Mouse (Mus musculus): ENCODE data around the gene Olfr1418. TPM values are rescaled to one million over a fixed set of nuclear protein-coding genes. Genes with fewer than 3 reads are reported as not detected.
A peak's percentile ranks its signal among the peaks of the same experiment; 100 is the strongest.
"Not testable (repeated sequence)": the region's sequence is repeated elsewhere in the genome, so short reads cannot be mapped to it uniquely, and the experiment has no call there.

Olfr1418 gene
- not detected in 2 replicates for polyA plus RNA-seq (2016; fragmentation: Nextera tagmentation; extraction: Ambion mirVana)

- Histone ChIP-seq H3K27ac (no peak within 1 kb of the TSS), H3K9me3 (replicated peaks) (no peaks in the 10 kb centered on the region), H3K27me3 (ENCODE audit: low read depth, poor library complexity, severe bottlenecking) (no peaks in the 10 kb centered on the region), H3K36me3 (no peaks in the 10 kb centered on the region), H3K4me3 (no peak within 1 kb of the TSS), H3K4me1 (no peaks in the 10 kb centered on the region)
- 97% methylated on average over 1 of the region's 1 CpGs for WGBS
- DNase-seq (ENCODE audit: low spot score), result no peak
Observed at GRCm38 (mm10) chr19:11860966-11861365, at the start of gene Olfr1418. Olfr1418 (minus strand) TSS chr19:11861066.

GRCm38 (mm10) chr19:11886265-11886664 lies 25.4 kb upstream of the Olfr1418 start, which contains the start of gene Olfr1420:
Olfr1420 (plus strand) TSS chr19:11886565.
- no peaks in the 10 kb centered on the region for H3K4me1 ChIP-seq
- H3K27ac ChIP-seq, result no peak within 1 kb of the TSS
- 63% methylated on average over 1 of the region's 1 CpGs for WGBS
- no peaks in the 10 kb centered on the region for H3K9me3 ChIP-seq (replicated peaks)
- no peak for DNase-seq (ENCODE audit: low spot score)
- no peak within 1 kb of the TSS for H3K4me3 ChIP-seq
- no peaks in the 10 kb centered on the region for H3K36me3 ChIP-seq
- no peaks in the 10 kb centered on the region for H3K27me3 ChIP-seq (ENCODE audit: low read depth, poor library complexity, severe bottlenecking)

- H3K36me3 ChIP-seq; H3K27ac ChIP-seq; H3K4me1 ChIP-seq; H3K9me3 ChIP-seq (replicated peaks); H3K4me3 ChIP-seq; H3K27me3 ChIP-seq (ENCODE audit: low read depth, poor library complexity, severe bottlenecking); DNase-seq (ENCODE audit: low spot score): not testable (repeated sequence)
- WGBS, result 67% methylated on average over 22 of the region's 22 CpGs
Observed at GRCm38 (mm10) chr19:11878404-11878803, 17.5 kb upstream of the Olfr1418 start.

- H3K4me1 ChIP-seq, result no peaks in the 10 kb centered on the region
- no peaks in the 10 kb centered on the region for H3K27me3 ChIP-seq (ENCODE audit: low read depth, poor library complexity, severe bottlenecking)
- WGBS, result 56% methylated on average over 1 of the region's 1 CpGs
- no peak for DNase-seq (ENCODE audit: low spot score)
- no peak within 1 kb of the TSS for H3K27ac ChIP-seq
- H3K4me3 ChIP-seq, result no peak within 1 kb of the TSS
- H3K9me3 ChIP-seq (replicated peaks), result no peaks in the 10 kb centered on the region
- H3K36me3 ChIP-seq, result no peaks in the 10 kb centered on the region
Observed at GRCm38 (mm10) chr19:11875006-11875405, 14.1 kb upstream of the Olfr1418 start, which contains the start of gene Olfr1419. Olfr1419 (minus strand) TSS chr19:11875106.

DNA sequence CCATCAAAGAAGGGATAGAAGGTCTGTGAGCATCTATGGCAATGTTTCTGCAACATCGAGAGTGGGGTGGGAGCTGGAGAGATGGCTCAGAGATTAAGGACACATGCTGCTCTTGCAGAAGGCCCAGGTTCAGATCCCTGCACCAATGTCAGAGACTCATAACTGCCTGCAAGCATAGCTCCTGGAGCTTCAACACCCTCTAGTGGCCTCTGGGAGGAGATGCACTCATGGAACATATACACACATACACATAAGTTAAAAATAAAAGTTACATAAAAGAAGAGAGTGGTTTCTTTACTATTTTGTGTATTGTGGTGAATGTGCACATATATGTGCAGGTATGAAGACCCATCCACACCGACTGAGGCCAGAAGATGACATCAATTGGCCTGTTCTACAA lies 7.0 kb upstream of the Olfr1418 start:
- Histone ChIP-seq H3K4me3 (no peak overlapping the region), H3K9me3 (replicated peaks) (no peaks in the 10 kb centered on the region), H3K27ac (no peak overlapping the region), H3K4me1 (no peaks in the 10 kb centered on the region), H3K36me3 (no peaks in the 10 kb centered on the region), H3K27me3 (ENCODE audit: low read depth, poor library complexity, severe bottlenecking) (no peaks in the 10 kb centered on the region)
- WGBS, result 77% methylated on average over 2 of the region's 2 CpGs
- no peak for DNase-seq (ENCODE audit: low spot score)

DNA sequence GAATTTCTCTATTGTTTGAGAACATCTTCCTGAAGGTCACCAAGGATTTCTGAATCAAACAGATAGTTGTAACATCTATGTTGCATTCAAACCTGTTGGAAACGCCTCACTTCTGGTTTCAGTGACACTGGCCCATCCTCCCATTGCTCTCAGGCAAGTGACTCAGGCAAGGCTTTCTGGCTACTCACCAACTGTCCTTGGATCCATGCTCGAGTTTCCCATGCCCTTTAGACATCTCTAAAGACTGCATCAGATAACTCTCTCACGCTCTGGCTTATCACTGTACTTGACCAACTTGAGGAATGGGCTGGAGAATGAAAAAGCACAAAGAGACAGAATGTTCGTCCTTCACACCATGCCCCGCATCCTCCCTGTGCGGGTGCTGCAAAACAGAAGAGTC lies 4.4 kb downstream of the Olfr1418 start:
- Histone ChIP-seq H3K27me3 (ENCODE audit: low read depth, poor library complexity, severe bottlenecking) (no peaks in the 10 kb centered on the region), H3K9me3 (replicated peaks) (no peaks in the 10 kb centered on the region), H3K27ac (no peak overlapping the region), H3K36me3 (no peaks in the 10 kb centered on the region), H3K4me3 (no peak overlapping the region), H3K4me1 (no peaks in the 10 kb centered on the region)
- WGBS, result 83% methylated on average over 6 of the region's 6 CpGs
- no peak for DNase-seq (ENCODE audit: low spot score)

DNA sequence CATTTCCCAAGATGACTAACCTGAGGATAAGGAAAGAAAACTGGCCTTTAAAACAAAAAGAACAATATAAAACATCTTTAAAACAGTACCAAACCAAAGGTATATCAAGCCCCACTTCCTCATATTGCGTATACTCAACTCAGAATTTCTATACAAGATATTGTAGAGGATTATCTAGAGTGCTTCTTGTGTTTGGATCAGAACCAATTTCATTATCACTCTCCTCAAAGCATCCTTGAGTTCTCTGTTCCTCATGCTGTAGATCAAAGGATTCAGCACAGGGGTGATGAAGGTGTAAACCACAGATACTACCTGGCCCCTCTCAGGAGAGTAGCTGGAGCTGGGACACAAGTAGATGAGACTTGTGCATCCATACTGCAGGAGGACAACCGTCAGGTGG lies 6.0 kb downstream of the Olfr1418 start:
- WGBS, result 87% methylated on average over 2 of the region's 2 CpGs
- no peak overlapping the region for H3K27ac ChIP-seq
- no peaks in the 10 kb centered on the region for H3K9me3 ChIP-seq (replicated peaks)
- no peaks in the 10 kb centered on the region for H3K27me3 ChIP-seq (ENCODE audit: low read depth, poor library complexity, severe bottlenecking)
- no peaks in the 10 kb centered on the region for H3K4me1 ChIP-seq
- DNase-seq (ENCODE audit: low spot score), result no peak
- no peaks in the 10 kb centered on the region for H3K36me3 ChIP-seq
- no peak overlapping the region for H3K4me3 ChIP-seq

GRCm38 (mm10) chr19:11852652-11853051 lies 8.2 kb downstream of the Olfr1418 start:
- Histone ChIP-seq H3K9me3 (replicated peaks) (no peaks in the 10 kb centered on the region), H3K36me3 (no peaks in the 10 kb centered on the region), H3K4me1 (no peaks in the 10 kb centered on the region), H3K27ac (no peak overlapping the region), H3K27me3 (ENCODE audit: low read depth, poor library complexity, severe bottlenecking) (no peaks in the 10 kb centered on the region), H3K4me3 (no peak overlapping the region)
- WGBS, result 67% methylated on average over 4 of the region's 4 CpGs
- DNase-seq (ENCODE audit: low spot score), result no peak

GRCm38 (mm10) chr19:11846333-11846732 lies 14.5 kb downstream of the Olfr1418 start:
- Histone ChIP-seq H3K4me3 (no peak overlapping the region), H3K36me3 (no peaks in the 10 kb centered on the region), H3K27ac (no peak overlapping the region), H3K27me3 (ENCODE audit: low read depth, poor library complexity, severe bottlenecking) (no peaks in the 10 kb centered on the region), H3K4me1 (no peaks in the 10 kb centered on the region), H3K9me3 (replicated peaks) (no peaks in the 10 kb centered on the region)
- 84% methylated on average over 4 of the region's 4 CpGs for WGBS
- DNase-seq (ENCODE audit: low spot score), result no peak

DNA sequence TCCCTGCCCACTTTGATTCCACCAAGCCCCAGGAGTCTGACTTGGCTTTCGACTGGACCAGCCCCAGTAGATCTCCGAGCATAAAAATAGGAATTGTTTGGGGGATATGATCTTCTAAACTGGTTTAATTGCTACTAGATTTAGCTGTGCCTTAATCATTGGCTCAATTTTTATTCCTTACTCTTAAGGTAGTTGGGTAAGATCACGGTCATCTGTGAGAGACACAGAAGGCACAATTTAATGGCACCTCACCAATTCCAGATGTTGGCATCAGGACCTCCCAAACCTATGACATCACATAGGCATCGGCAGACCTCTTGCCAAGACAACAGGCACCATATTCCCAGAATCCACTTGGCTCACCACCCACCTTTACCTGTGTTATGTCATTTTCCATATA lies 21.7 kb downstream of the Olfr1418 start, which contains the start of gene Olfr1417:
Gene Olfr1417, minus strand, starts transcription at position 101 of the 400 bp plus-strand sequence.
- H3K27me3 ChIP-seq (ENCODE audit: low read depth, poor library complexity, severe bottlenecking), result no peaks in the 10 kb centered on the region
- no peaks in the 10 kb centered on the region for H3K4me1 ChIP-seq
- no peak within 1 kb of the TSS for H3K27ac ChIP-seq
- H3K4me3 ChIP-seq, result no peak within 1 kb of the TSS
- 89% methylated on average over 4 of the region's 4 CpGs for WGBS
- no peaks in the 10 kb centered on the region for H3K9me3 ChIP-seq (replicated peaks)
- no peaks in the 10 kb centered on the region for H3K36me3 ChIP-seq
- DNase-seq (ENCODE audit: low spot score), result no peak

DNA sequence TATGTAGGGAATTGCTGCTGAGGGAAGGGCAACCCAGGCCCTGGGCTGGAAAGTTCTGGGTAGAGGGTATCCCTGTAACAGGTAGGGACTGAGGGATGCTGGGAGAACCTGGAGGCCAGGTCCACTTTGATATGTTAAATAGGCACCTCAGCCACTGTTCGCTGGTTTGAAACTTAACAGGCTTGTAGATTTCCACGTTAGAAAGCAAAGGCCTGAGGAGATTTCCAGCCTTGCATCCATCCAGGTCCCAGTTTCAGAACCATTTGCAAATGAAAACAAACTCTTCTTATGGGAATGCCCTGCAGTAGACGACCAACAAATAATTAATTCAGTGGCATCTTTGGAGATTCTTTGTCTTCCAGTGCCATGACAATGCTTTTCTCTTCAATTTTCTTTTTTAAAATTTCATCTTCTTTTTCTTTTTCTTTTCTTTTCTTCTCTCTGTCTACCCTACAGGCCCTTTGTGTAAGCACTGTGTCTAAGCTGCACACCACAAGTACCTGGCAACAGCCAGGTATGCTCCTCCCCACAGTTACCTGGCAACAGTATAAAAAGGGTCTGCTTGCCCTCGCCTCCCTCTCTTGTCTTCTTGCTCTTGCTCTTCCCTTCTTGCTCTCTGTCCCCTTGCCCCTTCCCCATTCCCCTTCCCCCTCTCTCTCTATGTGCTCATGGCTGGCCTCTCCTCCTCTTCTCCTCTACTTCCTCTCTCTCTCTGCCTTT lies 37.4 kb downstream of the Olfr1418 start:
- 27% methylated on average over 4 of the region's 4 CpGs for WGBS

GRCm38 (mm10) chr19:11820211-11820610 lies 40.7 kb downstream of the Olfr1418 start:
- no peaks in the 10 kb centered on the region for H3K9me3 ChIP-seq (replicated peaks)
- H3K27ac ChIP-seq, result no peak overlapping the region
- peaks cover 49% of the 10 kb centered on the region for H3K27me3 ChIP-seq (ENCODE audit: low read depth, poor library complexity, severe bottlenecking)
- no peak for DNase-seq (ENCODE audit: low spot score)
- H3K4me1 ChIP-seq, result peaks cover 16% of the 10 kb centered on the region
- WGBS, result 39% methylated on average over 6 of the region's 6 CpGs
- H3K4me3 ChIP-seq, result peak overlapping the region; percentile 70
- H3K36me3 ChIP-seq, result no peaks in the 10 kb centered on the region

More for the DNA sequence above, 37.4 kb downstream of the Olfr1418 start:
- Histone ChIP-seq H3K4me3 (no peak overlapping the region), H3K36me3 (no peaks in the 10 kb centered on the region), H3K27ac (no peak overlapping the region), H3K9me3 (replicated peaks) (no peaks in the 10 kb centered on the region), H3K27me3 (ENCODE audit: low read depth, poor library complexity, severe bottlenecking) (peaks cover 18% of the 10 kb centered on the region), H3K4me1 (peaks cover 10% of the 10 kb centered on the region)
- no peak for DNase-seq (ENCODE audit: low spot score)

DNA sequence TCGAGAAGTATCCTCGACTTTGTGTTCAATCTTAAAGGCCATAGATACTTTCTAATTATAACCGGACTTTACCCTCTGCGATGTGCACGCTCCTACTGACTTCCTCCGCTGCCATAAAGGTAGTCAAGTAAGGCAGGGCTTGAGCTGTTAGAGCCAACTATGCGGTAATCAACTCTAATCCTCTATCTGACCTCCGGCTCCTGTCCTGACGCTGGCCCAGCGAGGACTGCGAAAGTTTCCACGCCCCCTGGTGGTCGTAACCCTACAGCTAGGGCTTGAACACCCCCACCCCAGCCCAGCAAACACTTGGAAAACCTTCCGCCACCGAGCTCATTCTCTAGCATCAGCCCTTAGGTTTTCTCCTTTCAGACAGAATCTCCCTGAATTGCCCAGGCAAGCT lies 41.1 kb downstream of the Olfr1418 start:
- peak; percentile 89 for DNase-seq (ENCODE audit: low spot score)
- WGBS, result under 1% methylated on average over 15 of the region's 15 CpGs
- no peak overlapping the region for H3K27ac ChIP-seq
- no peaks in the 10 kb centered on the region for H3K36me3 ChIP-seq
- peaks cover 53% of the 10 kb centered on the region for H3K27me3 ChIP-seq (ENCODE audit: low read depth, poor library complexity, severe bottlenecking)
- H3K9me3 ChIP-seq (replicated peaks), result no peaks in the 10 kb centered on the region
- H3K4me3 ChIP-seq, result peak overlapping the region; percentile 70
- peaks cover 16% of the 10 kb centered on the region for H3K4me1 ChIP-seq
